Mouse (Mus musculus) right cerebral cortex, postnatal 14 days (tissue): ENCODE results near the gene Ten1.
A peak's percentile ranks its signal among the peaks of the same experiment; 100 is the strongest.

Experiments used
- DNase-seq: peaks from one replicate; pipeline ENCODE4 v3.0.0; 2022

Ten1 gene

DNA sequence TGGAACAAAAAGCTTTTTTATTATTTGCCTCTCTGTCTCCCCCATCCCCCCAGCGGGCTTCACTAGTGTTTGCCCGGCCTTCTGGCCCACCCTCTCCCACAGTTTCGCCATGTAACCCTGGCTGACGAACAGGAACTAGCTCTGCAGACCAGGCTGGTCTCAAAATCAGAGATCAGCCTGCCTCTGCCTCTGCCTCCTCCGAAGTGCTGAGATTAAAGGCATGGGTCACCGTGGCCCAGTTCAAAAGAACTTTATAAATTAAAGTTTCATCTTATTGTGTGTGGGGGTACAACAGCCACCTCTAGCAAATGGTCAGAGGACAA is 1.1 kb upstream of the Ten1 start:
- DNase-seq: no peak

- DNase-seq: no peak
Measured at GRCm38 (mm10) chr11:116198132-116198531, 523 bp upstream of the Ten1 start.

DNA sequence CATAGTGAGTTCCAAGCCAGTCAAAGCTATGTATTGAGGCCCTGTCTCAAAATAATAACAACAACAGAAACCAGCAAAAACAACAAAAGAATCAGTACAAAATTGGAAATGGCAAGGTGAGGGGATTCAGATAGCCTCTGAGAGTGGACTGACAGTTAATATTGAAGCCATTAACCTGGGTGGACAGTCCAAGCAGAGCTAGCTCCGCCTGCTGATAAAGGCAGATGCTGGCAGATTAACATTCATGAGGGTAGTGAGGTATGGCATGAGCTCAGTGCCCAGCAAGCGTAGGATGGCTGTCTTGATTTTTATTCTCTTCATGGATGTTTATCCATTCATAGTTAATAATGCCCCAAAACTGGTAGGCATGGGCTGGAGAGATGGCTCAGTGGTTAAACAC is 2.5 kb downstream of the Ten1 start:
- DNase-seq: no peak

DNA sequence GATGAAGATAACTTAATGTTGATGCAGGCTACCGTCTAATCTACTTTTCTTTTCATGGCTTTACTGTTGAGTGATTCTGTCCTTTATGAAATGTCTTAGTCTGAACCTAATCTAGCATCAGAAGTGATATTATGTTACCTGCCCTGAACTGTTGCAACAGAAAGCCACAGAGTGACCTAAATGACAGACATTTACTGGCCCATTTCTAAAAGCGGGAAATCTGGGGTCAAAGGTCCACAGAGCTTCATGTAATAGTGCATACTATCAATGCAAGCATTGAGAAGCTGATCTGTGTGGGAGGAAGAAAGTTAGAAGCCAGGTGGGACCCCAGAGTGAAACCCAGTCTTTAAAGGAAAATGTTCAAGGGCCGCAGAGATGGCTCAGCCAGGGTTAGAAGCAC is 4.5 kb downstream of the Ten1 start:
- no peak for DNase-seq

DNA sequence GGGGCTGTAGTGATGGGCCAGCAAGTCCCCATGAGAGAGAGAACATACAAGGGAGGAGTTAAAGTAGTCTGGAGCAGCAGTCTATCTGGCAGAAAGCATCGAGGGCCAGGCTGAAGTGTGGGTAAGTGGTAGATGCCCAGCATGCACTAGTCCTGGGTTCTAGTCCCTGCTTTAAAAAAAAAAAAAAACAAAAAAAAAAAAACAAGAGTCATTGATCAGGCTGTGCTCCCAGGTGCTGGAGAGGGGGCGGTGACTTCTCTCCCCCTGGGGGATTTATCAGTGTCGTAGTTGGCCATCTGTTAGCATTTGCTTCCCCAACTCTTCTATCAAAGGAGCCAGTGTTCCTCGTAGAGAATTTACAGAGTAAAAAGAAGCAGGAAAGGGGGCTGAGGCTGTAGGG is 8.0 kb downstream of the Ten1 start:
- no peak for DNase-seq

DNA sequence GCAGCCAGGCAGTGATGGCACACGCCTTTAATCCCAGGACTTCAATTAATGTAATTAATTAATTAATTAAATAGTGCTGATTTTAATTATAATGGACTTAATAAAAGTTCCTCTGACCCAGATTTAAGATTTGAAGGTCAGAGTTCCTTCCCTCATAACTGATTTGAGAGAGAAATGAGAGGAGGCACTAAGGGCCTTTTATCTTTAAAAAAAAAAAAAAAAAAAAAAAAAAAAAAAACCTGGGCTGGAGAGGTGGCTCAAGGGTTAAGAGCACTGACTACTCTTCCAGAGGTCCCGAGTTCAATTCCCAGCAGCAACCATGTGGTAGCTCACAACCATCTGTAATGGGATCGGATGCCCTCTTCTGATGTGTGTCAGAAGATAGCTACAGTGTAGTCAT is 10.0 kb downstream of the Ten1 start:
- no peak for DNase-seq

GRCm38 (mm10) chr11:116209257-116209656 is 10.6 kb downstream of the Ten1 start:
- no peak for DNase-seq

DNA sequence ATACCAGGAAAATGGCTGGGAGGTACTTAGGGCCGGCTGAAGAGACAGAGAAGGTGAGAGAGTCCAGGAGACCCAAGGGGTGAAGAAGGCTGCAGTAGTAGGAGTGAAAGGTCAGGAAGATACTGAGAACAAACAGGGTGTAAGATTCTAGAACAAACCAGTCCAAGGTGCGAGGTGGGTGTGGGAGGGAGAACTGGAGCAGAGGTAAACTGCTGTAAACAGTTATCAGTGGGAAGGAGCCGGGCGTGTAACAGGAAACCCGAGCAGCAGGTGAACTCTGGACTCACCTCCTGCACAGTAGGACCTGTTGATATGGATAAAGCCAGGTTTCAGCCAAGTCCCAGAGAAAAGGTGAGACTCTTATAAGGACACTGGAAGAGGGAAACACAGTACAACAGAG is 12.0 kb downstream of the Ten1 start:
- DNase-seq: no peak

GRCm38 (mm10) chr11:116212847-116213246 is 14.2 kb downstream of the Ten1 start:
- no peak for DNase-seq

DNA sequence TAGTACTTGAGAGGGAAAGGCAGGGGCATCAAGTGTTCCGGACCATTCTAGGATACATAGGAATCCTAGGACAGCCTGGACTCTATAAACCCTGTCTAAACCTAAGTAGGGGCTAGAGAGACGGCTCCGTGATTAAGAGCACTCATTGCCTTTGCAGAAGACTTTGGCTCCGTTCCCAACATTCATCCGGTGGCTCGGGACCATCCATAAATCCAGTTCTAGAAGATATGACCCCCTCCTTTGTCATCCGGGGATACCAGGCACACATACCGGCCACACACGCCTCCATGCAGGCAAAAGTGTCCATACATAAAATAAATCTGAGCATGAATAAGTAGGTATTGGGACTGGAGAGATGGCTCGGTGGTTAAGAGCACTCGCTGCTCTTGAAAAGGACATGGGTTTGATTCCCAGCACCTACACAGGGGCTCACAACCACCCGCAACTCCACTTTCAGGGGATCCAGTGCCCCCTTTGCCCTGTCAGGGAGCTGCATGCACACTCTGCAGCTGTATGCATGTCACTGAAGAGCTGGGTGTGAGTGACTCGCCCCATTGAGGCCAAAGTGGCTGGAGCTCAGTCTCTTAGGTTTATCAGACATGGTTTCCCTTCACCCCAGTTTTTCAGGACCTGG is 15.3 kb downstream of the Ten1 start:
- no peak for DNase-seq

DNA sequence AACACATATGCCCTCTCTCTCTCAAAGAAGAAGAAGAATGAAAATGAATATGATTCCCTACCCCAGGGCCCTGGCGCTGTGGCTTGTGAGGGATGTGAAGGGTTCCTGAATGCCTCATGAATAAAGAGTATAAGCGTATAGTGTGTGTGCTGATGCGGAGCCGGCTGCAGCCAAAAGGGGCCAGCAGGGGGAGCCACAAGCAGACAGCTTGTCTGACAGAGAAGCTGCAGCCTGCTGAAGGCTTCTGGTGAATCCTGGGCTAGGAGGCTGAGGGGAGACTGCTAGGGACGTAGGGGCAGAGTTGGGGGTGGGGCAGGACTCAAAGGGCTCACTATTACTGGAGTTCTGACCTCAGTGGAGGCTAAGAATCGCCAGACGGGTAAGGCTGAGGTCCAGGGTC is 16.5 kb downstream of the Ten1 start:
- DNase-seq: no peak

DNA sequence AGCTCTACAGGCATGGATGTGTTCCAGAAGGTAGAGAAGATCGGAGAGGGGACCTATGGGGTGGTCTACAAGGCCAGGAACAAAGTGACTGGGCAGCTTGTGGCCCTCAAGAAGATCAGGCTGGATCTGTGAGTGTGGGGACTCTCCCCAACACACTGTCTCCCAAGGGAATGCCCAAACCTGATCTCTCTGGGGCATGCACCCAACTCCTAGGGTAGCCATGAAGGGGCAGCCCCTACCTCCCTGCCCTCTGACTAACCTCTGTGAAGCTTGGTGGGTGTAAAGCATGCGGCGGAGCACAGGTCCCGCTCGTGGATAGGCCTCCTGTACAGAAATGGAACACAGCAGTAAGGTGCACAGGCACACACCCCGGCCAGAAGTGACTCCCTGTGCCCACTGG is 17.3 kb downstream of the Ten1 start:
- no peak for DNase-seq

- DNase-seq: no peak
Measured at GRCm38 (mm10) chr11:116216549-116216948, 17.9 kb downstream of the Ten1 start.

GRCm38 (mm10) chr11:116218263-116218662 is 19.6 kb downstream of the Ten1 start:
- DNase-seq: no peak

GRCm38 (mm10) chr11:116218737-116219400 is 20.2 kb downstream of the Ten1 start:
- DNase-seq: peak; percentile 84

DNA sequence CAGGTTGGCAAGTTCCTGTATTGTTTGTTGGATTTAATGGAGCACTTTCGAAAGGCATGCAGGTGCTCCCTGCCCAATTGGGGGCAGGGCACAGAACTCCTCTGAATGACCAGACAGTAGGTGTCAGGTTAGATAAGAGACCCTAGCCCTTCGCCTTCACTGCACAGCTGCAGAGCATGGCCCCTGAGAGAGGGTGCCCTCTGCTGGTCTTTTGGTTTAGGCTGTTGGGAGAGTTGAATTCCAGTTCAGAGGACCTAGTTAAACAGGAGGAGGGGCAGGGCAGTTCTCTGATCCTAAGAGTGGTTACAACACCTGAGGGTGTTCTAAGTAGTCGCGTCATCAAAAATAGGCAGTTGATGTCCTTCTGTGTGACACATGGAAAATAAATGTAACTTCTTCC is 21.2 kb downstream of the Ten1 start:
- DNase-seq: no peak

DNA sequence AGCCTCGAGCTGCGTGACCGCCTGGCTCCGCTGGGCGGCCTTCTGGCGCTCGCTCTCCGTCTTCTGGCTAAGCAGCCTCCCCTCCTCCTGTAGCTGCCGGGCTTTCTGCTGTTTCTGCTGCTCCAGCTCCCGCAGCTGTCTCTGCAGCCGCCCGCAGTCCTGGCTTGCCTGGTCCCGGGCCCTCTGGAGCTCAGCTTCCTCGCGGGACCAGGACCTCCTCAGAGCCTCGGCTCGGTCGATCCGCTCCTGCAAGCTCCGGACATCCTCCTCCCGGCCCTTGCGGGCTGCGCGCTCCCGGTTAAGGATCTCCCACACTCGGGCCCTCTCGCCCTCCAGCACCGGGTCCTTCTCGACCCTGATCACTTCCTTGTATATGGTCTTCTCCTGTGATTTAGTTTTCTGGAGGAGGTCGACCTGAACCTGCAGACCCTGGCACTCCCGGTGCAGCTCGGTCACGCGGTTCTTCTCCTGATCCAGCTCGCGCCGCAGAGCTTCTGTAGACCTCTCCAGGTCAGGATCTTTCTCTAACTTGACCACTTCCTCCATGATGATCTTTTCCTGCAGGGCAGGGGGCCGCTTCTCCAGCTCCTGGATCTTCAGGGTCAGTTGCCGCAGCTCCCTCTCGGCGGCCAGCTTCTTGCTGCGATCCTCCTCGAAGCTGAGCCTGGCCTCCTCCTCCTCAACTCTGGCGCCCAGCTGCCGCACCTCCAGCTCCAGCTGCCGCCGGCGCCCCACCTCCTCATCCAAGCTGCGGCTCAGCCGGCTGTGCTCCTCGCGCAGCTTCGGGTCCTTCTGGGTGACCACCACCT is 23.5 kb downstream of the Ten1 start:
- DNase-seq: no peak

DNA sequence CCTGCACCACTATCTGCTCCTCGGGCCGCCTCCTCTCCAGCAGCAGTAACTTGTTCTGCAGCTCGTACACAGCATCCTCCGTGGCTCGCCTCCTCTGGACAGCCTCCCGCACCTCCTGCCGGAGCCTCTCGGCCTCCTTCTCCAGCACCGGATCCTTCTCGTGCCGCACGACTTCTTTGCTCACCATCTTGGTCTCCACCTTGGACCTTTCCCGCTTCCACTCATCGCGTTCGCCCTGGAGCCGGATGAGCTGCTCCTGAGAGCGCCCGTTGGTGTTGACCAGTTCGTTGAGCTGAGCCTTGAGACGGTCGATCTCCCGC is 24.0 kb downstream of the Ten1 start:
- no peak for DNase-seq

- peak; percentile 84 for DNase-seq
Measured at GRCm38 (mm10) chr11:116226414-116226813, 27.8 kb downstream of the Ten1 start.

GRCm38 (mm10) chr11:116228699-116229098 is 30.0 kb downstream of the Ten1 start:
- no peak for DNase-seq

GRCm38 (mm10) chr11:116232427-116232826 is 33.8 kb downstream of the Ten1 start:
- no peak for DNase-seq

- no peak for DNase-seq
Measured at GRCm38 (mm10) chr11:116234901-116235300, 36.2 kb downstream of the Ten1 start.

DNA sequence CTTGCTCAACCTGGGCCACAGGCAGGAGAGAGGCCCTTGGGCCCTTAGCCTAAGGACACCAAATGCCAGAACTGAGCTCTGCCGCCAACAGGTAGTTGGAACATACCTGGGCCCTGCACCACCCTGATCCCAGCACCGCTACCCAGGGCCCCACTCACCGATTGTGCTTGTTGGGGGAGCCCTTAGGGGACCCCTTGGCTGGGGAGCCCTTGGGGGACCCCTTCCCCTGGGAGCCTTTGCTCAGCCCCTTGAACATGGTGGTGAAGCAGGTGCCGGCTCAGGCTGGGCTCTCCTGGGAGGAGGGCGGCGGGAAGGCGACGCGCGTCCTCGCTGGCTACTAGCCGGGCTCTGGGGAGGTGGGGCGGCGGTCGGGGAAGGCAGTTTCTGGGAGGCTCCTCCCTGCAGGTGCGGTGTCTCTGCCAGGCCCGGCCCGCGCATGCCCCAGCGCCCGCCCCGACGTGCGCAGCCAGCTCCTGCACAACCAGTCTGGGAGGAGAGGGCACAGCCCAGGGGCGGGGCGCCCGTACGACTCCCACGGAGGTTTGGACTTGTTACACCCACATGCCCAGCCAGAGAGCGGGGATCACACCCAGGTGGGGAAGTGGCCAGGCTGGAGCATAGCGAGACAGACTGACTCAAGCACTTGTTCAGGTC is 39.2 kb downstream of the Ten1 start, which contains the start of gene Evpl:
TSS of gene Evpl (minus strand) at position 336 of the 654 bp plus-strand sequence.
- no peak for DNase-seq

GRCm38 (mm10) chr11:116239797-116240196 is 41.1 kb downstream of the Ten1 start:
- DNase-seq: no peak
